Mouse (Mus musculus): ENCODE data around the gene H2-T23. TPM values are rescaled to one million over a fixed set of nuclear protein-coding genes. Genes with fewer than 3 reads are reported as not detected.
"Not testable (repeated sequence)": the region's sequence is repeated elsewhere in the genome, so short reads cannot be mapped to it uniquely, and the experiment has no call there.

Gene H2-T23
- 1 to 10 TPM; 2.4 to 3.0 TPM for total RNA-seq (2021)

- intact Hi-C loops (cut with DNase I) = not testable (repeated sequence)
Observed at GRCm38 (mm10) chr17:36032351-36032875, at the start of gene H2-T23. Gene H2-T23, minus strand, starts transcription at chr17:36032855.

GRCm38 (mm10) chr17:36081901-36082300 is 49.2 kb upstream of the H2-T23 start:
- DNase-seq; intact Hi-C loops (cut with DNase I): not testable (repeated sequence)

More at GRCm38 (mm10) chr17:36032351-36032875, at the start of gene H2-T23:
- peak; percentile 10 for DNase-seq

GRCm38 (mm10) chr17:36060829-36061228 is 28.2 kb upstream of the H2-T23 start:
- intact Hi-C loops (cut with DNase I) = loop anchor here (10.0 kb wide), 2 partner anchors 74 to 134 kb away; partner anchors contain the start of gene H2-T3
- peak; percentile 91 for DNase-seq

DNA sequence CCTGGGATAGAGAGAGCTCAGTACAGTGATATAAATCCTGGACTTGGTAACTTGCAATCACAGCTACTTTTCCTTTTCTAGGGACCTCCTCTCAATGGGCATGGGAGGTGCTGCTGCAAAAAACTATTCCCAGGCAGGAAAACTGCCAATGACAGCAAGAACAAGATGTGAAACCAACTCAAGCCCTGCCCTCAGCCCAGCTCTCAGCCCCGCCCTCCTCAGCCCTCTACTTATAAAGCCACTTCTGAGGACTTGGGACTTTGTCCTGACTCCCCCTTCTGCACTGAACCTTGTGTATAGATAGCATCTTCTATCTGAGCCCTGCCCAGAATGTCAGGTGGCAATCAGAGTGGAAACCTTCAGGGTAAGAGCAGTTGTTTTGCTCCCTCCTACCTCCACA is 25.7 kb upstream of the H2-T23 start, which contains the start of gene Gm11127:
TSS of gene Gm11127 (minus strand) at position 10 of the 400 bp plus-strand sequence.
- DNase-seq; intact Hi-C loops (cut with DNase I): not testable (repeated sequence)

DNA sequence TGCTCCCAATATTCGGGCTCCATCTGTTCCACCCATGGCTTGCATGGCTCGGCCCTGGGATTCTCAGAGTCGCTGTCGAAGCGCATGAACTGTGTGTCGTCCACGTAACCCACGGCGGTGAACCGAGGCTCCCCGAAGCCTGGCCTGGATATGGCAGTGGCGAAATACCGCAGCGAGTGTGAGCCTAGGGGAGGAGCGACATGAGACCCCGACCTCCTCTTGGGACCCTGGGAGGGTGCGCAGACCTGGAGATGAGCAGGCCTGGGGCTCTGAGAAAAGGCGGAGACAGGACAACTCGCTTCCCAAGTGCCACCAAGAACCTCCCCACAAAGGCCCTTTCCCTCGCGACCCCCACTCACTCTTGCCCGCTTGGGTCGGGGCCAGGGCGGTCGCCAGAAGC is 25.3 kb upstream of the H2-T23 start:
- DNase-seq; intact Hi-C loops (cut with DNase I): not testable (repeated sequence)

DNA sequence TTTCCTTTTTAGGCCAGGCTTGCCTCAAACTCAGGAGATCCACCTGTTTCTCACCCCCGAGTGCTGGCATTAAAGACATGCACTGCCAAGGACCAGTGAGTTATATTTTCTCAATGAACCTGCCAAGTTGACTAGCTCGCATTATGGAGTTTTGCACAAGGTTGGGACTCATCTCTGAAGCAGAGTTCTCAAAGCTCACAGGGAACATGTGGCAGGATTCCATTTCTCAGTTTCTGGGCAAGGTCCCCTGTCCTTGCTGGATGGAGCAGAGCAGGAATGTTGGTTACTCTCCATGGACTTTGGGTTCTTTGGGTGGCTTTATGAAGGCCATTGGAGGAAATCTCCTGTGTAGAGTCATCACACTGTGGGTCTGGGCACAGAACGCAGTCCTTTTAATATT is 10.6 kb upstream of the H2-T23 start:
- no peak for DNase-seq
- intact Hi-C loops (cut with DNase I) = no loop called here

GRCm38 (mm10) chr17:36042610-36043169 is 10.0 kb upstream of the H2-T23 start, which contains the start of the genes H2-T22 and Gm6034:
Gene H2-T22, minus strand, starts transcription at chr17:36042747.
Gene Gm6034, plus strand, starts transcription at chr17:36042961.
- DNase-seq = peak; percentile 49
- intact Hi-C loops (cut with DNase I) = not testable (repeated sequence)

GRCm38 (mm10) chr17:36042055-36042454 is 9.4 kb upstream of the H2-T23 start:
- DNase-seq; intact Hi-C loops (cut with DNase I): not testable (repeated sequence)

DNA sequence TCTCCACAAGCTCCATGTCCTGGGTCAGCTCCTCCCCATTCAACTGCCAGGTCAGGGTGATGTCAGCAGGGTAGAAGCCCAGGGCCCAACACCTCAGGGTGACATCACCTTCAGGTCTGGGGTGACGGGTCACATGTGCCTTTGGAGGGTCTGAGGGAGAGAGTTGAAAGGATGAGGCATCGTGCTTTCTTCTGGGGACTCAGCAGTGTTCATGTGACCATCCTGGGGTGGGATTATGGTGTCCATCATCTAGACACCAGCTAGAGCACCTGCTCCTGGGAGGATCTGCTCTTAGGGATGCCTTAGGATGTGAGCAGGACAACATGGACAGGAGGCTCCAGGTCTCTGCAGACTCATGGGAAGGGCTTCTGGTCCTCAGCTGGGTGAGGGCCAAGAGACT is 7.9 kb upstream of the H2-T23 start:
- DNase-seq; intact Hi-C loops (cut with DNase I): not testable (repeated sequence)

- intact Hi-C loops (cut with DNase I); DNase-seq: not testable (repeated sequence)
Observed at GRCm38 (mm10) chr17:36036126-36036525, 3.5 kb upstream of the H2-T23 start.

GRCm38 (mm10) chr17:36035010-36035638 is 2.5 kb upstream of the H2-T23 start:
- DNase-seq = peak; percentile 48
- intact Hi-C loops (cut with DNase I) = loop anchor here (2.0 kb wide), 1 partner anchor 38 kb away; no protein-coding TSS in a partner anchor

DNA sequence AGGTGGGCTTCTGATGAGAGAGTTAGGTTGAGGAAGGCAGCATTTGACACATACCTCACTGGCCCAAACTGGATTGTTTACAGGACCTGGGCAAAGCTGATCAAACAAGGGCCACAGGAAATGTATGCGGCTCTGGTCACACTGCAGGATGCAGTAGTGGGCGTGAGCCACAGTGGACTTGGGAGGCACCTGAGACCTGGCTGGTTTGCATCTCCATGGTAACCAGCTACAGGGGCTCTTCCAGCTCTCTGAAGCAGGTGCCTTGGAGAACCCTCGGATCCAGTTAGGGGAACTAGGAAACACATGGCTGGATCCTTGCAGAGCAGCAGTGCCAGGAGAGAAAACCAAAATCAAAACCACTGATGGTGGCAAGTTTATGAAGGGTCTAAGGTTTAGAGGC is 1.9 kb upstream of the H2-T23 start:
- intact Hi-C loops (cut with DNase I) = loop anchor here (2.0 kb wide), 1 partner anchor 38 kb away; no protein-coding TSS in a partner anchor
- DNase-seq = not testable (repeated sequence)

DNA sequence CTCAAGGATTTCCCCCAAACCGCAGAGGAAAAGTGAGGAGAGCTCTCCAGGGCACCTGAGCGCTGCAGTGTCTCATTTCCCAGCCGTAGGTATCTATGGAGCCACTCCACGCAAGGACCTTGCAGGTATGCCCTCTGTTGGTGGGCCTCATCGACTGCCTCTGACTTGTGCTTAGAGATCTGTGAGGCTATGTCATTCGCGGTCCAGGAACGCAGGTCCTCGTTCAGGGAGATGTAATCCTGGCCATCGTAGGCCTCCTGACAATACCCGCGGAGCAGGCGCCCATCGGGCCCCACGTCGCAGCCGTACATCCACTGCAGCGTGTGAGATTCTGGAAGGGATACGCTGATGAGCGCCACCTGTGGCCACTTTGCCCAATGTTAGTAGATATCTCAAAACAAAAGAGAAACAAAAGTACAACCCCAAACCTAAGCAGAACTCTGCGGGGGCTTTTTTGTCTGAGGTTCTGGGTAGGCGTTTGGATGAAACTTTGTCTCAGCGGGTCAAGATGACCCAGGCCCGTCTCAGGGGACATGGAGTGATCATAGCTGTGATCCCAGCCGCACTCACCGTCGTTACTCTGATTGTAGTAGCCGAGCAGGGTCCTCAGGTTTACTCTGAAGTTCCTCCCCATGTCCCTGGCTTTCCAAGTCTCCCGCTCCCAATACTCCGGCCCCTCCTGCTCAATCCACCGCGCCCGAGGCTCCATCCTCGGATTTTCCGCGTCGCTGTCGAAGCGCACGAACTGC is 898 bp downstream of the H2-T23 start:
- intact Hi-C loops (cut with DNase I) = not testable (repeated sequence)
- peak; percentile 30 for DNase-seq

- intact Hi-C loops (cut with DNase I); DNase-seq: not testable (repeated sequence)
Observed at GRCm38 (mm10) chr17:36030703-36031582, 1.7 kb downstream of the H2-T23 start.

DNA sequence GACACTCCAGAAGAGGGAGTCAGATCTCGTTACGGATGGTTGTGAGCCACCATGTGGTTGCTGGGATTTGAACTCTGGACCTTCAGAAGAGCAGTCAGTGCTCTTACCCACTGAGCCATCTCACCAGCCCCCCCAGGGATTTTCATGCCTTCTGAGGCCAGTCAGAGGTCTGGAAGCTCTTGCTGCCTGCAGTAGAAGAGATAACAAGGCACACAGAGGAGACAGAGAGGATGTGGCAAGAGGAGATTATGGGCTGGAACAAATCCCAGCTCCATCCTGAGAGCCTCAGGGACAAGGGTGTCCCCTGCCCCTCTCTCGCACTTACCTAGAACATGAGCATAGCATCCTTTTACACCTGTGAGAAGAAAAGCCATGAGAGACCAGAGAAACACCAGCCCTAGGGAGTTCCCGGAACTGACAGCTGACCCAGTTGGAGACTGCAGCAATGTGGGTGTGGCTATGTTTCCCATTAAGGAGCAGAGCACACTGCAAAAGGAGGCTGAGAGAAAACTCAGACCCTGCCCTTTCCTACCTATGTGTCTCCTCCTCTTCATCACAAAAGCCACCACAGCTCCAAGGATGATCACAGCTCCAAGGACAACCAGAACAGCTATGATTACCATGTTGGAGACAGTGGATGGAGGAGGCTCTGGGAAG is 2.5 kb downstream of the H2-T23 start:
- DNase-seq; intact Hi-C loops (cut with DNase I): not testable (repeated sequence)

- intact Hi-C loops (cut with DNase I) = no loop called here
- DNase-seq = no peak
Observed at GRCm38 (mm10) chr17:36028879-36029619, 3.6 kb downstream of the H2-T23 start.

- intact Hi-C loops (cut with DNase I) = no loop called here
- no peak for DNase-seq
Observed at GRCm38 (mm10) chr17:36027663-36028062, 5.0 kb downstream of the H2-T23 start.

- DNase-seq = no peak
- intact Hi-C loops (cut with DNase I) = no loop called here
Observed at GRCm38 (mm10) chr17:36025901-36026300, 6.8 kb downstream of the H2-T23 start.

- intact Hi-C loops (cut with DNase I) = no loop called here
- DNase-seq = peak; percentile 15
Observed at GRCm38 (mm10) chr17:36025197-36025596, 7.5 kb downstream of the H2-T23 start.

Data from left cerebral cortex, postnatal 4 days (tissue).